Mouse (Mus musculus) G1E (cell line): Measurements from ENCODE around the gene Hbp1.

Experiments
- CTCF ChIP-seq: IDR thresholded peaks from 2 replicates; pipeline ENCODE4 v1.5.1; 2012; ENCODE audit warnings: low read depth, low read length, inconsistent platforms, mixed read lengths
- TAL1 ChIP-seq: conservative IDR thresholded peaks from 2 replicates; pipeline ENCODE4 v1.6.1; 2012; ENCODE audit warnings: low read depth, low read length, inconsistent platforms, mixed read lengths

DNA sequence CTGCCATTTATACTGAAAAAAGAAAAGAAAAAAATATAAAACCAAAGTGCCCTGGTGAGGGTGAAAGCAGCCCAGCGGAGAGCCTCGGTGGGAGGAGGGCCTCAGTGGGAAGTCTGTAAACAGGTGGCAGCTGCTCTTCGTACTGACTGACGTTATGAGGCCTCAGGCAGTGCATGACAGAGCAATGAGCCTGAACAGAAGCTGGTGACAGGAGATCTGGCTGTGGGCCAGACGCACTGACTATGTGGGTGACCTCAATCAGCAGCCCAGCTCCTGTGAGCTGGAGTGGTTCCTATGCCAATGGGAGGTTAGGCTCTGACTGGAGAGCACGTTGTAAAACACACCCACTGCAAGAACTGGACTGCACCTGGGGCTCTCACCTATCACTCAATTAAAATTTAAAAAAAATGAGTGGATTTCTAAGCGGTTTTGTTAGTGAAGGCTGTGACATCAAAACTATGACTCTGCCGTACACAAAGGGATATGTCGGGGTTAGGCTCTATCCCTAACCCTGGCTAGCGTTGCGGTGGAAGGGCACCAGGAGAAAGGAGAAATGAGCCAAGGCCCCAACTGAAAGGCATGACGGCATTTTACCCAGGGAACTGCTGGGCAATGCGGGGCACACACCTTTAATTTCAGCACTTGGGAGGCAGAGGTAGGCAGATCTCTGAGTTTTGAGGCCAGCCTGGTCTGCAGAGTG is 23.3 kb upstream of the Hbp1 start:
- no peak for TF ChIP-seq CTCF
- TF ChIP-seq TAL1: no peak; the same call in 1 of the 2 replicates
